Mouse (Mus musculus) liver, embryonic 11.5 days (tissue): ENCODE results near the gene Rnf38. TPM values are rescaled to one million over a fixed set of nuclear protein-coding genes. Genes with fewer than 3 reads are reported as not detected.

Experiments
- ATAC-seq: fragments of 200-750 bp; cut with Nextera tagmentation; replicated peaks from 2 replicates; pipeline ENCODE4 v1.8.0; 2017; ENCODE audit warnings: moderate number of reproducible peaks, mild to moderate bottlenecking, moderate TSS enrichment, moderate library complexity; ENCODE audit not compliant: low FRiP score
- DNase-seq: peaks from one replicate; pipeline ENCODE4 v3.0.0-alpha.2; 2017; ENCODE audit warnings: low spot score
- H3K27ac ChIP-seq: fragments of 300-500 bp; sonication (generic); 2 replicates; pipeline ENCODE4 v1.5.1; 2014; ENCODE audit warnings: mild to moderate bottlenecking, low read depth, low read length, control low read depth
- H3K27me3 ChIP-seq: fragments of 300-500 bp; sonication (generic); replicated peaks from 2 replicates; pipeline ENCODE4 v1.6.1; 2014; ENCODE audit warnings: low read length, mixed read lengths; ENCODE audit not compliant: control insufficient read depth, insufficient read depth
- H3K36me3 ChIP-seq: fragments of 300-500 bp; sonication (generic); 2 replicates; pipeline ENCODE4 v1.6.1; 2014; ENCODE audit warnings: mild to moderate bottlenecking, low read length, moderate library complexity, mixed read lengths; ENCODE audit not compliant: control insufficient read depth, insufficient read depth
- H3K4me1 ChIP-seq: fragments of 300-500 bp; sonication (generic); replicated peaks from 2 replicates; pipeline ENCODE4 v1.6.1; 2014; ENCODE audit warnings: low read length, mixed read lengths; ENCODE audit not compliant: control insufficient read depth, insufficient read depth
- H3K4me2 ChIP-seq: fragments of 300-500 bp; sonication (generic); 2 replicates; pipeline ENCODE4 v1.6.1; 2014; ENCODE audit warnings: mild to moderate bottlenecking, control low read depth, moderate library complexity
- H3K4me3 ChIP-seq: fragments of 300-500 bp; sonication (generic); 2 replicates; pipeline ENCODE4 v1.5.1; 2014; ENCODE audit warnings: low read depth, low read length, control low read depth
- H3K9ac ChIP-seq: fragments of 300-500 bp; sonication (generic); 2 replicates; pipeline ENCODE4 v1.6.1; 2014; ENCODE audit warnings: low read depth, low read length, control low read depth
- H3K9me3 ChIP-seq: fragments of 300-500 bp; sonication (generic); 2 replicates; pipeline ENCODE4 v1.6.1; 2016; ENCODE audit warnings: low read length, inconsistent platforms, mixed read lengths; ENCODE audit not compliant: control insufficient read depth
- WGBS: fragments of 180-500 bp; shearing (Covaris S2); extraction: QIAGEN DNeasy Blood & Tissue Kit; methylation state at CpG from one replicate; pipeline ENCODE4 v1.1.7; 2014; 5-methylcytosine and 5-hydroxymethylcytosine counted together
- polyA plus RNA-seq: library from polyadenylated mRNA; unstranded; fragments of >200 nt; fragmentation: Nextera tagmentation; extraction: Ambion mirVana; gene quantifications from 2 replicates; pipeline ENCODE4 v1.2.1, GENCODE M21; 2014

Gene Rnf38
- polyA plus RNA-seq, 1 experiment from 2014 or later: 20.2 TPM

DNA sequence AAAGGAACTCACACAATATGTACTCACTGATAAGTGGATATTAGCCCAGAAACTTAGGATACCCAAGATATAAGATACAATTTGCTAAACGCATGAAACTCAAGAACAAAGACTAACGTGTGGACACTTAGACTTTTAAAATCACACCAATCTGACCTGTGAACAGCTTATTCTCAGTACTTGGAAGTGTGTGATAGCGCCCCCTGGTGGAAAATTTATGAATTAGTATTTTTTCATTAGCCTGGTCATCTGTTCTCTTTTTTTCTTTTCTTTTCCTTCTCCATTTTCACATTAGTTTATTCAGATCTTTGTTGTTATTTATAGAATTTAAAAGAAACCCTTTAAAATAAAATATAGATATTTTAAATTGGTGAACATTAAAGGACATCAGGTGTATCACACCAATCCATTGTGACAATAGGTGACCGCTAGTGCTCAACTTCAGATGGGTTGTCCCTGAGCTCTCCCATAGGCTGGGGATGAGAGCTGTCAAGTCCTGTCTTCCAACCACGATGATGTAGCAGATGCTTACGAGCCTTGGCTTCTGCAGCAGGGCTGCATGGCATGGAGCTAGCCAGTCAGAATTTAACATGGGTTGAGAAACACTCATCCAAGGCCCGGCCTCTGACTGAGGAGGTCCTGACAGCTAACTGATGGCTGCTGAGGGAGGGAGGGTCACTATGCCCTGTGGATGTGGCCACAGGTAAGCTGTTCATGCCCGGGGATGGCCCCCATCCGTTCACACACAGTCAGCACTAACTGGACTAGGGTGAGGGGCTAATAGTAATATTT is 114.0 kb downstream of the Rnf38 start:
- WGBS: 41% methylated on average over 9 of the region's 9 CpGs
- H3K27ac ChIP-seq: no peak overlapping the region
- H3K4me2 ChIP-seq: no peak overlapping the region
- DNase-seq (no peak), ATAC-seq (no peak)
- H3K4me3 ChIP-seq: no peak overlapping the region
- H3K9ac ChIP-seq: no peak overlapping the region
- no peaks in the 10 kb centered on the region for H3K9me3 ChIP-seq
- H3K4me1 ChIP-seq: no peaks in the 10 kb centered on the region
- no peaks in the 10 kb centered on the region for H3K36me3 ChIP-seq
- H3K27me3 ChIP-seq: no peaks in the 10 kb centered on the region

DNA sequence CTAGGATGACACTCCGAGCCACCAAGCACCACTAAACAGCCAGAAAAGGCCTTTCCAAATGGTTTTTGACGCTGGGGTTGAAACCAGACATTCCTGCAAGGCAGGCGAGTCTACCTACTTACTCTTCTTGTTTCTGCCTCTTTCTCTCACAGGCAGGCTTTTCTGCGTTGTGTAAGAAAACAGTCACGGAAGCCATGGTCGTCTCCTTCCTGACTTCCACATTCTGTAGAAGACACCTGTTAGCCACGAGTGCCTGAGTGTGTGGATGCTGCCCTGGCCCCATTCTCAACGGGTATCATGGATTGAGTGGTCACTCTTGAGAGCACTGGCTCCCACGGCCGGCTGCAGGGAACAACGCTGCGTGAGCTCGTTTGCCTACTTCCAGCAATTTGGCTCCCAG is 118.5 kb downstream of the Rnf38 start:
- no peak overlapping the region for H3K4me2 ChIP-seq
- DNase-seq: no peak
- H3K9ac ChIP-seq: no peak overlapping the region
- H3K36me3 ChIP-seq: no peaks in the 10 kb centered on the region
- H3K4me3 ChIP-seq: no peak overlapping the region
- no peaks in the 10 kb centered on the region; the same call in 1 of the 2 replicates for H3K4me1 ChIP-seq
- no peaks in the 10 kb centered on the region for H3K27me3 ChIP-seq
- no peak for ATAC-seq
- 80% methylated on average over 13 of the region's 13 CpGs for WGBS
- H3K27ac ChIP-seq: no peak overlapping the region
- no peaks in the 10 kb centered on the region for H3K9me3 ChIP-seq

DNA sequence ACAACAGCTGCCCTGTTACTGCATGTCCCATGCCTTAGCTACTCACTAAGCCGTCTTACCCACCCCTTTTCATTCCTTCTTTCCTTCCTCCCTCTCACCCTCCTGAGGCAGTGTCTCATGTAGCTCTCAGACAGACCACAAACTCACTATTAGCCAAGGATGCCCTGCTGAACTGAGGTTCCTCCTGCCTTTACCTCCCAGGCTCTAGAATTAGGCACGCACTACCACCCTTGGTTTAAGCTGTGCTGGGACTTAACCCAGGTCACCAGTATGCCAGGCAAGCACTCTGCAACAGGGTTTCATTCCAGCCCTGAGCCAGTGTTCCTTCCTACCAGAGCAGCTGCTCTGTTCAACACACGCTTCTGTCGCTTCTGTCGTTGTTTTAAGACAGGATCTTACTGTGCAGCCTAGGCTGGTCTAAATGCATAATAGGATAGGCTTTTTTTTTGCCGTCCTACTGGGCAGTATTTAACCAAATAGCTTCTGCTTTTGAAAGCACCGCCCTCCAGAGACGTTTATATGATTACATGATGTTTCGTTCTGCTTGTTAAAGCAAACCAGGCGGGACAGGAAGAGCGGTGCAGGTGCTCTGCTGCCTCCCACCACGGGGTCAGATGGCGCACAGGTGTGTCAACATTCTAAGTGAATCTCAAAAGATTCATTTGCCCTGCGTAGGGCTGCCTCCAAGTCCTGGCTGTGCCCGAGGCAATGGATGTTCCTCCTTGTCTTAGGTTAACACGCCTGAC is 120.0 kb downstream of the Rnf38 start:
- Histone ChIP-seq H3K27me3 (no peaks in the 10 kb centered on the region), H3K4me2 (no peak overlapping the region), H3K9ac (no peak overlapping the region), H3K4me3 (no peak overlapping the region), H3K36me3 (no peaks in the 10 kb centered on the region), H3K4me1 (no peaks in the 10 kb centered on the region; the same call in 1 of the 2 replicates), H3K9me3 (no peaks in the 10 kb centered on the region), H3K27ac (no peak overlapping the region)
- ATAC-seq (no peak), DNase-seq (no peak)
- 47% methylated on average over 16 of the region's 16 CpGs for WGBS

DNA sequence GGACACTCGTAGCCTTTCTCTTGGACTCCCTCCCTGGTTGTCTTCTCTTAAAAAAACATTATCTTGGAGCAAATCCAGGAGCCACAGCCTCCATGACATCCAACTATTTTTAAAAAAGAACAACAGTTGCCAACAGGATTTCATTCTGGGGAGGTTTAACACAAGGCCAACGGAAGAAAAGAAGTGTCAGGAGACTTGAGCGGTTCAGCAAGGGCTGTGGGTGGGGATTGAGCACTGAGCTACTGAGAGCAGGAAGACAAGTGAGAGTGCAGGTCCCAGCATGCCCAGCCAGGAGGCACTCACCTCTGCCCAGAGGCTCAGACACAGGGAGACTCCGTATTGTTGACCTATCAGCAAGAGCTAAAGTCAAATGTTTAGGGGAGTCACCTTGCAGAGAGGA is 120.8 kb downstream of the Rnf38 start:
- Histone ChIP-seq H3K27me3 (no peaks in the 10 kb centered on the region), H3K4me1 (no peaks in the 10 kb centered on the region; the same call in 1 of the 2 replicates), H3K4me3 (no peak overlapping the region), H3K9ac (no peak overlapping the region), H3K9me3 (no peaks in the 10 kb centered on the region), H3K4me2 (no peak overlapping the region), H3K27ac (no peak overlapping the region), H3K36me3 (no peaks in the 10 kb centered on the region)
- DNase-seq (no peak), ATAC-seq (no peak)
- WGBS: 38% methylated on average over 4 of the region's 4 CpGs

DNA sequence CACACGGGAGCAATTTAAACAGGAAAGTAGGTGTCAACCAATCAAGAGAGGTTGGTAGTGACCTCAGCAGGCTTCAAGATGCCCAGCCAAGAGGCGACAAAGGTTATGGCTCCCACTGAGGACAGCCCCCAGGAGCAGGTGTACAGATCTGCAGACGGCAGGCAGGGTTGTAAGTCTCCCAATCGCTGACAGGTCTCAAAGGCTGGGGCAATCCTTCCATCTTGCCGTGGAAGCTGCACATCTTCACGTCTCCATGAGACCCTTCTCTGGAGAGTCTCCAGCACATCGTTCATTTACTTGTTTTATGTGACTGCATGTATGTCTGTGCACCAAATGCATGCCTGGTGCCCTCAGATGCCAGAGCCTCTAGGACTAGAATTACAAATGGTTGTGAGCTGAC is 122.8 kb downstream of the Rnf38 start:
- Histone ChIP-seq H3K9me3 (no peaks in the 10 kb centered on the region), H3K27ac (no peak overlapping the region), H3K9ac (no peak overlapping the region), H3K27me3 (no peaks in the 10 kb centered on the region), H3K4me3 (no peak overlapping the region), H3K4me2 (no peak overlapping the region), H3K36me3 (no peaks in the 10 kb centered on the region), H3K4me1 (no peaks in the 10 kb centered on the region; the same call in 1 of the 2 replicates)
- no peak for ATAC-seq
- DNase-seq: no peak
- WGBS: 75% methylated on average over 7 of the region's 7 CpGs

DNA sequence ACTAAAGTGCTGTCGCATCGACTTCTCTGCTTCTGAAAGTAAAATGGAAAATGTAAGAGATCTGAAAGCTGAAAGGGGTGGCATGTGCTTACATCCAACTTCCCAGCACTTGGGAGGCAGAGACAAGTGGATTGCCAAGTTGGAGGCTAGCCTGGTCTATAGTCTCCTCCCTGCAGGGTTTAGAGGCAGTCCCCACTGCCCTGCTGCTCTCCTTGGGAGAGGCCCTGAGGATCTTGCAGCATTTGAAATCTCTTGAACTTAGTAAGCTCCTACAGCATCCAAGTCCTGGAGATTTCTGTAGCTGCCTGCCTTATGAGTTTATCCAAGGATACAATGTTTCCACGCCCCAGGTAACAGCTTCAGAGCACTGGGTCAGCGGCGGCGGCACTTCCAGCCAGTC is 125.3 kb downstream of the Rnf38 start:
- H3K4me2 ChIP-seq: no peak overlapping the region
- 0 out of 2 replicates have a peak, but pooled peaks cover 4% of the 10 kb centered on the region for H3K4me1 ChIP-seq
- H3K27ac ChIP-seq: no peak overlapping the region
- ATAC-seq (no peak), DNase-seq (no peak)
- H3K4me3 ChIP-seq: no peak overlapping the region
- H3K9ac ChIP-seq: no peak overlapping the region
- no peaks in the 10 kb centered on the region for H3K36me3 ChIP-seq
- no peaks in the 10 kb centered on the region for H3K9me3 ChIP-seq
- H3K27me3 ChIP-seq: no peaks in the 10 kb centered on the region
- WGBS: 94% methylated on average over 6 of the region's 6 CpGs

DNA sequence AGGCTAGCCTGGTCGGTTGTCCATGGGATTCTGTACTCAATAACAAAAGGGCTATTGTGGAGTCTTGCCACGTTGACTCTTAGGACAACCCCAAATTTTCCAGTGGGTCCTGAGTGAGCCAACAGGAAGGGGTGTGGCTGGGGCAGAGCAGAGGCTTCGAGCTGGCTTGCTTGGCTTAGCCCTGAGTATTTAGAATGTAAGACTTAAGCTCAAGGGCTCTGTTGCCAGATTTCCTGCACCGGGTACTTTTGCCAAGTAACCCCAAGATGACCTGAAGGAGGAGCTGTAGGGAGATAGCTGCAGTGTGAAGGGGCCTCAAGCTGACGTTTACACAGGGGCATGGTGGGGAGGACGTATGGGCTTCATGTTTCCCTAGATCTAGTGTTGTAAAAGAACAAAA is 126.2 kb downstream of the Rnf38 start:
- H3K4me2 ChIP-seq: no peak overlapping the region
- 0 out of 2 replicates have a peak, but pooled peaks cover 4% of the 10 kb centered on the region for H3K4me1 ChIP-seq
- DNase-seq (no peak), ATAC-seq (no peak)
- H3K4me3 ChIP-seq: no peak overlapping the region
- H3K27ac ChIP-seq: no peak overlapping the region
- no peak overlapping the region for H3K9ac ChIP-seq
- no peaks in the 10 kb centered on the region for H3K9me3 ChIP-seq
- 41% methylated on average over 6 of the region's 6 CpGs for WGBS
- no peaks in the 10 kb centered on the region for H3K36me3 ChIP-seq
- no peaks in the 10 kb centered on the region for H3K27me3 ChIP-seq

DNA sequence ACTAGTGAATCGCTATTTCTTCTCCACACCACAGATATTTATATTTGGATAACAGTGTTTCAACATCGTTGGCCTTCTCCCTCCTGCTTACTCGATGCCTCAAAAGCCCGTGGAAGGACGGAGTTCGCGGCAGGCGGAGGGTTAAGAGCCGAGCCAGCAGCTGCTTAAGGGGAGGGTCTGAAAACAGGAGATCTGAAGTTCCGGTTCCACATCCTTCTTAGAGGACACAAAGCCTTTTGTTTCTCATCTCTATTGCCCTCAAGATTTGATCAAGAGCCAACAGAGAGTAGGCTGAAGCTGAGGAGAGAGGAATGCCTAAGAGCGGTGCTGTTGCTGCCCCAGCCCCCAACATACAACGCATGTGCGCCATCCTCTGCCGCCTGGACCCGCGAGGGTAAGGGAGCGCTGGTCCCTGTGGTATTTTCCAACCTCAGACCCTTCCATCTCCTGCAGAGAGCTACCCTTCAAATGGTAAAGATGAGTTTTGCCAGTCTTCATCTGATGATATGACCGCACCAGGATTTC is 127.2 kb downstream of the Rnf38 start:
- Histone ChIP-seq H3K36me3 (no peaks in the 10 kb centered on the region), H3K27me3 (no peaks in the 10 kb centered on the region), H3K9ac (peak overlapping the region; percentile 32; the same call in 1 of the 2 replicates), H3K27ac (no peak overlapping the region; the same call in 1 of the 2 replicates), H3K4me3 (0 out of 2 replicates have a peak overlapping the region, but pooled peaks have one; percentile 11), H3K4me2 (peak overlapping the region; percentile 38), H3K4me1 (0 out of 2 replicates have a peak, but pooled peaks cover 4% of the 10 kb centered on the region), H3K9me3 (no peaks in the 10 kb centered on the region)
- 20% methylated on average over 18 of the region's 18 CpGs for WGBS
- DNase-seq (no peak), ATAC-seq (no peak)
